Mouse (Mus musculus): Measurements from ENCODE around the gene Trappc1. TPM values are rescaled to one million over a fixed set of nuclear protein-coding genes. Genes with fewer than 3 reads are reported as not detected.

Gene Trappc1
- polyA plus RNA-seq, 1 experiment, result 62.5 TPM

DNA sequence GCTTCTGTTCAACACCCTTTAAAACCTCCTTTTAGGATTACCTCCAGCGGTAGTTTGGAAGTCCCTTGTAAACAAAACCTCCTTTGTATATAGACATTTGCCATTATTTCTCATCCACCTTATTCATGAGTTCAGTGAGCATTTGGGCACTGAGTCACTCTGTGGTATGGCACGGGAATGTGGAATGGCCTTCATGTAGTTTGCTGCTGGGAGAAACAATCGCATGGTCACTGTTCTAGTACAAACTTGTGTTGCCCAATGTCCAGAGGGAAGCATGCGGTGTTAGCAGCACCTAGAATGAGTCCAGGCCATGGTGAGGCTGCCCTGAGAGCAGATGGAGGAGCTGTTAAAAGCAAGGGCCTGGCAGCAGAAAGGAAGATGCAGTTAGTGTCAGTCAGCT is 11.0 kb downstream of the Trappc1 start:
- H3K36me3 ChIP-seq (ENCODE audit: control insufficient read depth, insufficient read depth, low read length), result no peaks in the 10 kb centered on the region
- peaks cover 20% of the 10 kb centered on the region for H3K4me1 ChIP-seq (replicated peaks; ENCODE audit: control insufficient read depth, insufficient read depth, low read length)
- H3K4me3 ChIP-seq (ENCODE audit: control insufficient read depth, insufficient read depth, low read length), result no peak overlapping the region
- DNase-seq, result no peak
- 90% methylated on average over 4 of the region's 4 CpGs for WGBS
- H3K27ac ChIP-seq (ENCODE audit: control insufficient read depth, insufficient read depth, low read length), result no peak overlapping the region
- no peaks in the 10 kb centered on the region for H3K27me3 ChIP-seq (ENCODE audit: control insufficient read depth, insufficient read depth, low read length)
- TF ChIP-seq CTCF (IDR thresholded peaks at IDR 0.05; ENCODE audit: borderline replicate concordance, control insufficient read depth, extremely low read depth, insufficient read depth, low read length, poor library complexity) (no peak), POLR2A (IDR thresholded peaks at IDR 0.05; ENCODE audit: control insufficient read depth, extremely low read depth, insufficient read depth, low read length, poor library complexity) (no peak)

DNA sequence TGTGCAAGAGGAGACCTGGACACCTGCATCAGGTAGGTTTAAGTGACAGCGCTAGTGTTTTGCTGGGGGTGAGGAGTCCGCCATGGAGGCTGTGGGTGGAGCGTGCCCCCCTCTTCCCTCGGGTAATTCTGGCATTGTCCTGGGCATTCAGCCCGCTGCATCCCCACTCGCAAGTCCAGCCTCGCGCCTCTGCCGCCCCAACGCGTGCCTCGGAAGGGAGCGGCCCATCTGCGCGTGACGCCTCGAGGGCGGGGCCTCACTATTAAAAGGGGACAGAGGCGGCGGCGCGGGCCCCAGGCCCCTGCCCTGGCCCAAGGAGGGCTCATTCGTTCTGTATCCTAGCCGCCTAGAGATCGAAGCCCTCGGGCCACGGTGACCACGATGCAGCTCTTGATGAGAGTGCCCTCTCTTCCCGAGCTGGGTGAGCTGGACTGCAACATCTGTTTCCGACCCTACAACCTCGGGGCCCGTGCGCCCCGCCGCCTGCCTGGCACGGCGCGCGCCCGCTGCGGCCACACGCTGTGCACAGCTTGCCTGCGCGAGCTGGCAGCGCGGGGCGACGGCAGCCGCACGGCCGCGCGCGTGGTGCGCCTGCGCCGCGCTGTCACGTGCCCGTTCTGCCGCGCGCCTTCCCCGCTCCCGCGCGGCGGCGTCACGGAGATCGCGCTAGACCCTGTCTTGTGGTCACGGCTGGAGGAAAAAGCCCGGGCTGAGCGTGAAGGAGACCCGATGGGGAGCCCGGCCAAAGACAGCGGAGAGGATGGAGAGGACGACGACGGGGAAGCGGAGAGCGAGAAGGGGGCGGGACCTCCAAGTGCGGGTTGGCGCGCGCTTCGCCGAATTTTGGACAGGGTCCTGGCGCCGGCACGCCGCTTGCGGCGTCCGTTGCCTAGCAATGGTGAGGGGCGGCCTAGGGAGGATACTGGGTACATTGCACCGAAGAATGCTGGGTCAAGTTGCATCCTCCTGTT is 16.7 kb downstream of the Trappc1 start, which contains the start of gene Rnf227:
Gene Rnf227 (plus strand): TSS at position 301 of the 971 bp plus-strand sequence.
- WGBS, result 3% methylated on average over 99 of the region's 99 CpGs
- no peaks in the 10 kb centered on the region for H3K27me3 ChIP-seq (ENCODE audit: control insufficient read depth, insufficient read depth, low read length)

DNA sequence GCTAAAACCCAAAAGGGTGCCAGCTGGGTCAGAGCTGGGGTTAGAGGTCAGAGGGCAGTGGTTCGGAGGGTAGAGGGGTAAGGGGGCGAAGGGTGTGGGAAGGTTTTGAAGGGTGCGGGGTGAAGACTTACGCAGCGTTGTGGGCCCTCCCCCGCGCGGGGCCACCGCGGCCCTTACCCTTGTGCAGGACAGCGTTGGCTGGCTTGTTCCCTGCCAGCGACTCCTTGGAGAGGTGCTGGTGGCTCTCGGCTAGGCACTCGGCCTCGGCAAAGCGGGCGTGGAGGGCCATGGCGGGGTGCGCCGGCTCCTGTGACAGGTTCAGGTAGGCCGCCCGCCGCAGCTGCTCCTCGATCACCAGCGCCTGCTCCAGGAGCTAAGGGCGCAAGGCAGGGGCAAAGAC is 22.7 kb downstream of the Trappc1 start:
- Histone ChIP-seq H3K27ac (ENCODE audit: control insufficient read depth, insufficient read depth, low read length) (no peak overlapping the region), H3K4me1 (replicated peaks; ENCODE audit: control insufficient read depth, insufficient read depth, low read length) (no peaks in the 10 kb centered on the region), H3K36me3 (ENCODE audit: control insufficient read depth, insufficient read depth, low read length) (peaks cover 18% of the 10 kb centered on the region), H3K4me3 (ENCODE audit: control insufficient read depth, insufficient read depth, low read length) (no peak overlapping the region), H3K27me3 (ENCODE audit: control insufficient read depth, insufficient read depth, low read length) (no peaks in the 10 kb centered on the region)
- no peak for DNase-seq
- 95% methylated on average over 26 of the region's 26 CpGs for WGBS
- TF ChIP-seq POLR2A (IDR thresholded peaks at IDR 0.05; ENCODE audit: control insufficient read depth, extremely low read depth, insufficient read depth, low read length, poor library complexity), result no peak
- no peak for TF ChIP-seq CTCF (IDR thresholded peaks at IDR 0.05; ENCODE audit: borderline replicate concordance, control insufficient read depth, extremely low read depth, insufficient read depth, low read length, poor library complexity)

More for the DNA sequence above, 16.7 kb downstream of the Trappc1 start, which contains the start of gene Rnf227:
- H3K4me1 ChIP-seq (replicated peaks; ENCODE audit: control insufficient read depth, insufficient read depth, low read length), result peaks cover 15% of the 10 kb centered on the region
- peak; percentile 75 for DNase-seq
- peak within 1 kb of the TSS; percentile 90 for H3K4me3 ChIP-seq (ENCODE audit: control insufficient read depth, insufficient read depth, low read length)
- peaks cover 5% of the 10 kb centered on the region; the same call in 1 of the 2 replicates for H3K36me3 ChIP-seq (ENCODE audit: control insufficient read depth, insufficient read depth, low read length)
- H3K27ac ChIP-seq (ENCODE audit: control insufficient read depth, insufficient read depth, low read length), result no peak within 1 kb of the TSS
- TF ChIP-seq POLR2A (IDR thresholded peaks at IDR 0.05; ENCODE audit: control insufficient read depth, extremely low read depth, insufficient read depth, low read length, poor library complexity) (no peak), CTCF (IDR thresholded peaks at IDR 0.05; ENCODE audit: borderline replicate concordance, control insufficient read depth, extremely low read depth, insufficient read depth, low read length, poor library complexity) (peak; percentile 30; the same call in 1 of the 2 replicates)

DNA sequence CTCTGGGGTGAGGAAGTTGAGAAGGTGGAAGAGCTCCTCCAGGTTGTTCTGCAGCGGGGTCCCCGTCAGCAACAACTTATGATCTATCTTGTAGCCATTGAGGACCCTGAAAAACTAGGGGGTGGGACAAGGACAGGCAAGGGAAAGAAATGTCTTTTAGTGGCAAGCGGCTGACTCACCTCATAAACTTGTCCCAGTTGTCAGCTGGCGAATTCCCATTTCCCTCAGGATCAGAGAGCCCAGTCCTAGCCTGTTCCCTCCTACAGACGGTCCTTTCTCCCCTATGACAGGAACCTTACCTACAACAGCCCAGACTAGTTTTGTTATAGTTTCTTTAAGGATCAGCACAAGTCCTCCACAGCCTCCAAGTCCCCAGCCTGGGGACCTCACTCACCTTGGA is 32.8 kb downstream of the Trappc1 start:
- H3K27ac ChIP-seq (ENCODE audit: control insufficient read depth, insufficient read depth, low read length), result no peak overlapping the region
- 96% methylated on average over 5 of the region's 5 CpGs for WGBS
- H3K36me3 ChIP-seq (ENCODE audit: control insufficient read depth, insufficient read depth, low read length), result peaks cover 70% of the 10 kb centered on the region
- TF ChIP-seq POLR2A (IDR thresholded peaks at IDR 0.05; ENCODE audit: control insufficient read depth, extremely low read depth, insufficient read depth, low read length, poor library complexity), result no peak
- TF ChIP-seq CTCF (IDR thresholded peaks at IDR 0.05; ENCODE audit: borderline replicate concordance, control insufficient read depth, extremely low read depth, insufficient read depth, low read length, poor library complexity), result no peak
- H3K4me1 ChIP-seq (replicated peaks; ENCODE audit: control insufficient read depth, insufficient read depth, low read length), result no peaks in the 10 kb centered on the region
- H3K4me3 ChIP-seq (ENCODE audit: control insufficient read depth, insufficient read depth, low read length), result no peak overlapping the region
- no peaks in the 10 kb centered on the region for H3K27me3 ChIP-seq (ENCODE audit: control insufficient read depth, insufficient read depth, low read length)
- no peak for DNase-seq

DNA sequence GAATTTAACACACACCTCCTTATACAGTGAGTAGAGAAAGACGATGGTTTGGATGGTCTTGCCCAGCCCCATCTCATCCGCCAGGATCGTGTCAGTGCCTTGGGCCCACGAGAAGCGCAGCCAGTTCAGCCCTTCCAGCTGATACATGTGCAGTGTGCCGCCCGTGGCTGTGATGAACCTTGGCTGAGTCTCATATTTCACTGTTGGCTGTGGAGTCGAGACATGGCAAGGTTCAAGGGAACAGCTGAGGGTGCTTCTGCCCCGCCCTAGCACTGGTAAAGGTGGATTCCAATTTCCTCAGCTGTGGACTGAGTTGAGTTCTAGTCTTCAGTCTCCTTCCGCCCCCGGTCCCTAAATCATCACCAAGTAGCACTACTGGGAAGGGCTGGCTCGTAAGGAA is 33.9 kb downstream of the Trappc1 start:
- 0 out of 2 replicates have a peak, but pooled peaks cover 4% of the 10 kb centered on the region for H3K4me1 ChIP-seq (replicated peaks; ENCODE audit: control insufficient read depth, insufficient read depth, low read length)
- H3K36me3 ChIP-seq (ENCODE audit: control insufficient read depth, insufficient read depth, low read length), result peaks cover 69% of the 10 kb centered on the region
- no peak overlapping the region for H3K4me3 ChIP-seq (ENCODE audit: control insufficient read depth, insufficient read depth, low read length)
- WGBS, result 97% methylated on average over 12 of the region's 12 CpGs
- no peaks in the 10 kb centered on the region for H3K27me3 ChIP-seq (ENCODE audit: control insufficient read depth, insufficient read depth, low read length)
- no peak overlapping the region for H3K27ac ChIP-seq (ENCODE audit: control insufficient read depth, insufficient read depth, low read length)
- TF ChIP-seq POLR2A (IDR thresholded peaks at IDR 0.05; ENCODE audit: control insufficient read depth, extremely low read depth, insufficient read depth, low read length, poor library complexity) (no peak), CTCF (IDR thresholded peaks at IDR 0.05; ENCODE audit: borderline replicate concordance, control insufficient read depth, extremely low read depth, insufficient read depth, low read length, poor library complexity) (no peak)
- no peak for DNase-seq

DNA sequence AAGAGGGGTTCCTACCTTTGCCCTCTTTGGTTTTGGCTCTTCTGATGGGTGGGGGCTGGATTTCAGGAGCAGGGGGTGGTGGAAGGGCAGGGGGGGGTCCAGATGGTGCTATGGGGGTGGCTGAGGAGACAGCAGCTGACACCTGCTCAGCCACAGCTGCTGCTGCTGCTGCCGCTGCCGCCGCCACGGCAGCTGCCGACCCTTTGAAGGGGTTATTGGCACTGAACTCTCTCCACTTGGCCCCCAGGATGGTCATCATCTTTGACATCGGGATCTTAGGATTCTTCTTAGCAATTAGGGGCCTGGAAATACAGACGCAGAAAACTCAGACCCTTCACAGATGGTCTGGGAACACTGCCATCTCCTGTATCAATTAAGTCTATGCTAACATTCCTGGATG is 38.2 kb downstream of the Trappc1 start:
- DNase-seq, result no peak
- peaks cover 20% of the 10 kb centered on the region for H3K4me1 ChIP-seq (replicated peaks; ENCODE audit: control insufficient read depth, insufficient read depth, low read length)
- H3K27ac ChIP-seq (ENCODE audit: control insufficient read depth, insufficient read depth, low read length), result no peak overlapping the region
- H3K27me3 ChIP-seq (ENCODE audit: control insufficient read depth, insufficient read depth, low read length), result no peaks in the 10 kb centered on the region
- no peak overlapping the region for H3K4me3 ChIP-seq (ENCODE audit: control insufficient read depth, insufficient read depth, low read length)
- peaks cover 45% of the 10 kb centered on the region for H3K36me3 ChIP-seq (ENCODE audit: control insufficient read depth, insufficient read depth, low read length)
- no peak for TF ChIP-seq CTCF (IDR thresholded peaks at IDR 0.05; ENCODE audit: borderline replicate concordance, control insufficient read depth, extremely low read depth, insufficient read depth, low read length, poor library complexity)
- TF ChIP-seq POLR2A (IDR thresholded peaks at IDR 0.05; ENCODE audit: control insufficient read depth, extremely low read depth, insufficient read depth, low read length, poor library complexity), result no peak
- 62% methylated on average over 7 of the region's 7 CpGs for WGBS
